Mouse (Mus musculus): ENCODE data around the gene Cdc6. TPM values are rescaled to one million over a fixed set of nuclear protein-coding genes. Genes with fewer than 3 reads are reported as not detected.
"Not testable (repeated sequence)": the region's sequence is repeated elsewhere in the genome, so short reads cannot be mapped to it uniquely, and the experiment has no call there.

Gene Cdc6
- total RNA-seq, 4 experiments from 2014 or later, result 0.20 to 0.95 (median 0.72) TPM

GRCm38 (mm10) chr11:98909654-98910053 is 2.1 kb downstream of the Cdc6 start:
- DNase-seq, result no peak

GRCm38 (mm10) chr11:98910415-98910814 is 2.8 kb downstream of the Cdc6 start:
- DNase-seq, result no peak

DNA sequence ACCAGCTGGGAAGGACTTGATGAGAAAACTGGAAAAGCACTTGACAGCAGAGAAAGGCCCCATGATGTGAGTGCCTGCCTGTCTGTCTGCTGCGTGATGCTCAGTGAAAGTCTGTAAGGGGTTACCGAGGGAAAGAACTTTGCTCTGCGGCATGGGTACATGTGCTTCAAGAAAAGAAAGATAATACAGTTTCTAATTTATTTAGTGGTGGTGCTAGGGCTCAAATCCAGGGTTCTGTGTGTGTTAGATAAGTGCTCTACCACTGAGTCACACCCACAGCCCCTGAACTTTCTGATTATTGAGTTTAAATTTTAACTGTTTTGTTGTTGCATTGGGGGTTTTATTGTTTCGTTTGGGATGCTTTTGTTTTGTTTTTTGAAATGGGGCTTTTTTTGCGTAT is 3.9 kb downstream of the Cdc6 start:
- DNase-seq, result no peak

DNA sequence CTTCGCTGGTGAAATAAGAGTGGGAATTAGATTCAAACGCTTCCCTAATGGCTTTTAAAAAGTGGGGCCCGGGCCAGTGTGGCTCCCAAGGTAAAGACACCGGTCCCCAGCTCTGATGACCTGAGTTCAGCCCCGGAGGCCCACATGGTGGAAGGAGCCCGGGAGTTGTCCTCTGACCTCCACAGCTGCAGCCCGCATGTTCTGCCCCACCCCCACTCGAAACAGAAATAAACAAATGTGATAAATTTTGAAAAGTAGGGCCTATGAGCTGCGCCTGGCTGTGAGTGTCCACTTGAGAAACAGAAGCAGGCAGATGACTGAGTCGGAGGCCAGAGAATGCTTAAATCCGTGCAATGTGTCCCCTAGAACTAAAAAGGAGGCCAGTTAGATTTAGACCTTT is 6.6 kb downstream of the Cdc6 start:
- DNase-seq, result no peak

- not testable (repeated sequence) for DNase-seq
These were observed 8.8 kb downstream of the Cdc6 start for GRCm38 (mm10) chr11:98916376-98916775.

GRCm38 (mm10) chr11:98917428-98918005 is 9.9 kb downstream of the Cdc6 start:
- no peak for DNase-seq

DNA sequence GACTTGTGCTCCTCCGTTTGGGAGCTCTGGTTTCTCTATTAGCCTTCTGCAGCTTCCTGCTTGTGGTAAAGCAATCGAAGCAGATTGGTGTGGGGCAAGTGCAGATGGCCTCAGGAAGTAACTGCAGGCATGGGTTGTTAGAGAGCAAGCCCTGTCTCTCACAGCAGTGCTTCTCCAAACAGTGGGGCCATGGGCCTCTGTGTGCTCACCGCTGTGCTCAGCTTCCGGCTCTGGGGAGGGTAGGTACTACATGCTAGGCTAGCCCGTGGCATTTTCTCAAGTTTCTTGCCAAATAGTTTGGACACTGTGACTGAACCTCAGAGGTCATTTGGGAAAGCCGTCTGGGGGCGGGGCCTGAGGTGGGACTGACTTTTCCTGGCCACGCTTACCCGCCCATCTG is 10.6 kb downstream of the Cdc6 start:
- no peak for DNase-seq

DNA sequence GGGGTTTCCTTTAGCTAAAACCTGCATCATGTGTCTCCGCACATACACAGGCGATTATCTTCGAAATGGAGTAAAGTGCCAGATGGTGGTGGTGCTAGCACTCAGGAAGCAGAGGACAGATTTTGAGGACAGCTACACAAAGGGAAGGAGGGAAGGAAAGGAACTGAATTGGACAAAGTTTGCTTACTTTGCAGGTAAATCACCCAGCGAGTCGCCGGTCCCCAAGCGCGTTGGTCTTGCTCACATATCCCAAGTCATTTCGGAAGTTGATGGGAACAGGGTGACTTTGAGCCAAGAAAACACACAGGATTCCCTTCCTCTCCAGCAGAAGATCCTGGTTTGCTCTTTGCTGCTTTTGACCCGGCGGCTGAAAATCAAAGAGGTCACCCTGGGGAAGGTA is 11.4 kb downstream of the Cdc6 start:
- no peak for DNase-seq

GRCm38 (mm10) chr11:98921813-98922212 is 14.2 kb downstream of the Cdc6 start:
- DNase-seq, result not testable (repeated sequence)

GRCm38 (mm10) chr11:98922307-98922706 is 14.7 kb downstream of the Cdc6 start:
- not testable (repeated sequence) for DNase-seq

DNA sequence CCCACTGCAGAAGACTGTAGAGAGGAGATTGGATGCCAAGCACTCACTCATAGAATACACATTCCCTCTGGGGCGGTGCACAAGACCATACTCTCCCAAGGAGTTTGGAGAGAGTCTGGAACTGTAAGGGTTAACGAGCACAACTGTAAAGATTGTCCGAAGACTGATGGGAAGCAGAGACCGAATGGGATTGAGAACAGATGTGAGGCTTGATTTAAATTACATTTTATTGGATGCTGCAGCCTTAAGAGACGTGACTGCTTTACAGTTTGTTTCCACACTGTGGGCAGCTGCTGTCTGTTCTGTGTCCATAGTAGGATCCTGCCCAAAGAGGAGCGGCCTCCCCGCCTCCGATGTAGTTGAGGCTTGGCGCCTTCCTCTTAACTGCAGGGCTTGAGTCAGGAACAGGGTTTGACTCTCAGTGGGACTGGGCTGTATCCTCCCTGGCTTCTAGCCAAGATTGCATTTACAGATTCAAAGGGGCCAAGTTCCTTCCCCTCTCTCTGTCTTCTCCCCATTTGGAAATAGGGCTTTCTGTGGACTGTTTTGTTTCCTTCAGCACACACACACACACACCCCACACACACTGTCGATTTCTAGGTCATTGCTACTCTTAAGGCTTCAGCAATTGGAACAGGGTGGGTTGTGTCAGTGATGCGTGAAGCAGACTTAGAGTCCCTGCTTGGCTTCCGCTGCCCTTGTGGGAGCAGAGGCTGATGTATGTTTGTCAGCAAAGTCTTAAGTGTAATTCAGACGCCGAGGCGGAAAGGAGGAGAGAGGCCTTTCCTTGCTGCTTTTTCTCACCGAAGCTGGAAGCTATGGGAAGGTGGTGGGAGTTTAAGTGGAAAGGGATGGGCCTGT is 15.5 kb downstream of the Cdc6 start:
- not testable (repeated sequence) for DNase-seq

- DNase-seq, result no peak
These were observed 17.1 kb downstream of the Cdc6 start for GRCm38 (mm10) chr11:98924633-98925175.

GRCm38 (mm10) chr11:98925265-98925721 is 17.7 kb downstream of the Cdc6 start:
- no peak for DNase-seq

DNA sequence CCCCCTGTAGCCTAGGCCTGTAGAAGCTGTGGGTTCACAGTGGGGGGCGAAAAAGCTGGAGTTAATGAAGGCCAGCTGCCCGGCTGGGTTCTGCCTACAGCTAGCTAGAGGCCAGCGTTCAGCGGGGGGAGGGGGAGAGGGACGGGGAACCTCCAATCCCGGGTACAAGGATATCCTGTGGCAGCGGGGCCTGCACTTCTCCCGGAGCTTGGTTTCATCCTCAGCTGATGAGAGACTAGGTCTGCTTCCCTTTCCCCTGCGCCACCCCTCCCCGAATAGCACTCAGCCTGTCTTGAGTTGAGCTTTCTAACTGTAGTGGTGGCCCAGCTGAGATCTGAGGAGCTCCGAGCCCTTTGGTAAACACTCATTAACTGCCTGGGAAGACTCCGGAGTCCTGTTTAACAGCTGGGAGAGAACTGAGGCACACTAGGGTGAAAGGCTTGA is 18.3 kb downstream of the Cdc6 start:
- no peak for DNase-seq

DNA sequence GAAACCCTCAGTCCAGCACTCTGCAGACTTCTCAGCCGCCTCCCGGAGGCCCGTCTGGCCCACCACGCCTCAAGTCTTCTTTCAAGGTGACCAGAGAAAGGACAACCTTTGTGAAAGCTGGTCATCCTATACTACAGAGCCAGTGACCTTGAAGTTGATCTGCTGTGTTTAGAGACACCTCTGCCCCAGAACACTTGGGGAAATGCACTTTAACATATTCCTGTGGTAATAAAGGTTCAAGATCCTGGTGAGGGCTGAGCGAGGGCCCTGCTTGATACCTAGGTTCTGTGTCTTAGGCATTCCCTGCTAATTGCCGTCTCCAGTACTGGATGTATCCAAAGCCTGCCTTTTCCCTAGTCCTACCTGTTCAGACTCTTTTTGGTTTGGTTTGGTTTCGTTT is 19.0 kb downstream of the Cdc6 start:
- no peak for DNase-seq

DNA sequence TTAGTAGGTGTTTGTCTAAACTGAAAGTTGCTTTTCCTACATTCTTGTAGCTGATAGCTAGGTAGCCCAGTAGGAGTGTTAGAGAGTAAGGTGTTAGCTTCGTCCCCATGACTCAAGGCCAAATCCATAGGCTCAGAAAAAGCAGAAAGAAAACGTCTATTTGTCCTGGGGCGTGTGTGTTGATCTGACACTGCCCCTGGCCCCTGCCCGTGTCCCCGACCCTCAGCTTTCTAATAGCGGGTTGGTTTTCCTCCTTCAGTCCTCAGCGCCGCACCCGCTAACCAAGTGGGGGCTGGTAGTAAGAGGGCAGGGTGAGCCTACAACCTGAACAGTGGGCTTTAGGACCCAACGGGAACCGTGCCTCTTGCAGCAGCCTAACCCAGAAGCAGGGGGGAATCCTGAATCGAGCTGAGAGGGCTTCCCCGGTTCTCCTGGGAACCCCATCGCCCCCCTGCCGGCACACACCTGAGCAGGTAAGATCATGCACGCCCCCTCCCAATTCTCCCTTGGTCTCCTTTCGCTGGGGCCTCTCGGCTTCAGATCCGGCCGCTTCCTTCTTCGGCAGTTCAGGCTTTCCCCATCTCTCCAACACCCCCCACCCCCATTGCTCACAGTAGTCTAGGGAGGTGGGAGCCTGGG is 20.0 kb downstream of the Cdc6 start, which contains the start of gene Rara:
TSS of gene Rara (plus strand) at position 381 of the 639 bp plus-strand sequence.
- no peak for DNase-seq

- no peak for DNase-seq
These were observed 20.7 kb downstream of the Cdc6 start for GRCm38 (mm10) chr11:98928186-98928893.

GRCm38 (mm10) chr11:98929503-98929902 is 21.9 kb downstream of the Cdc6 start:
- DNase-seq, result no peak

- DNase-seq, result no peak
These were observed 22.6 kb downstream of the Cdc6 start for GRCm38 (mm10) chr11:98930127-98930601.

DNA sequence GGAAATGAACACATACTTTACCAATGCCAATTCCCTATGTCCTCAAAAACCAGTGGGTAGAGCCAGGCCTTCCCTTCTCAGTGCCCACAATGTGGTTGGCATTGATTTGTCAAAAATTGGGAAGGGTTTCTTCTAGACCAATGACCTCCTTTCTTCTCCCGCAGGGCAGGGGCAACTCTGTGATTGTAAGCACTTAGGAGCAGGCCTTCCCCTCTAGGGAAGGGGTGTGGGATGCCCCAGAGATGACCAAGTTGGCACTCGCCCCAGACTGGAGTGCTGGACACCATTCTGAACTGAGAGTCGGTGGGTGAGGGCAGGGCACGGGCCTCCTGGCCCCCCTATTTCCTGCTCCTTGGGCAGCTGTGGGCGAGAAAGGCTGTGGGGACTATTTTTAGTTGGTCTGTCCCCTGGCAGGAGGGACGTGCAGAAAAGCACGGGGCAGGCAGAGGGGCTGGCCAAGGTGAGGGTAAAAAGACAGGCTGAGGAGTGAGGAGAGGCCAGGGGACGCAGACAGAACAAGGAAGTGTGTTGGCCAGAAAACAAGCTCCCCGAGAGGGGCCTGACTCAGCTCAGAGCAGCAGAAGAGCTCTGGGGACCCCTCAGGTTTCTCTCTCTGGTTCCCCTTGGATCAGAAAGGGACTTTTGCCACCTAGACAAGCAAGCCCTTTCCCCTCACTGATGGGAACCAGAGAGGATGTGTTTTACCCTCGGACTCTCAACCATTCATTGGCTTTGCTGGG is 23.3 kb downstream of the Cdc6 start:
- DNase-seq, result no peak

DNA sequence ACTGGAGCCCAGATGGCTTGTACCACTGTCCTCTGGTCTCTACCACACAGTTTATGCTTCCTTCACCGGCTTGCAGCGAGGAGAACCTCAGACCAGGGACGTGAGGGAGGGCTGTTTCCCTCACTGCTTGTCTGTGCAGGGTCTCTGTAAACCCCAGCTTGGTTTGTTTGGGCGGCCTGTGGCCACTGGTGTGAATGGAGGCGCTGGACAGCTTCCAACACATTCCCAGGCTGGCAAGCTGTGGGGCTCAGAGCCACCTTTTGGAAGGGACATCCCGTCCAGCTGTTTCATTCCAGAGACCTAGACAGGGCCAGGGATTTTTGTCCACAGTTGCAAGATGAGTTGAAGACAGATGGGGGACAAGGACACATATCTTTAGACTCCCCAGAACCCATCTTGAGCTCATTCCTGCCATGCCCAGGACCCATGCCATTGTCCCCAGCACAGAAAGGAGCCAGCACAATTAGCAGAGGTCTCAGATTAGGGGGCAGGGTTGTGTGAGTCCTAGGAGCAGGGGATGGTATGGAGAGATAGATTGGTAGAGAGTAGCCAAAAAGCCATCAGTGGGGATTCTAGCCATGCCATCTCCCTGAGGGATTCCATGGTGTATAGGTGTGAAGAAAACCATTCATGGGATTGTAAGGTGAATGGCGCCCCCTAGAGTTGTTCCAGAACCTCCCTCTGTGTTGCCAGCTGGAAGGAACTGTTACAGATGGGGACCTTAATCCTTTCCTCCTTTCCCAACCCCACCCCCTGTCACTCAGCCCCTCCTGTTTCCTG is 24.1 kb downstream of the Cdc6 start:
- DNase-seq, result no peak

Data from adrenal gland, adult 8-10 months (tissue).